Mouse (Mus musculus): ENCODE results near the gene Spr. TPM values are rescaled to one million over a fixed set of nuclear protein-coding genes. Genes with fewer than 3 reads are reported as not detected.
"Not testable (repeated sequence)": the region's sequence is repeated elsewhere in the genome, so short reads cannot be mapped to it uniquely, and the experiment has no call there.

Gene Spr
- polyA plus RNA-seq, 1 experiment = 20.4 TPM

DNA sequence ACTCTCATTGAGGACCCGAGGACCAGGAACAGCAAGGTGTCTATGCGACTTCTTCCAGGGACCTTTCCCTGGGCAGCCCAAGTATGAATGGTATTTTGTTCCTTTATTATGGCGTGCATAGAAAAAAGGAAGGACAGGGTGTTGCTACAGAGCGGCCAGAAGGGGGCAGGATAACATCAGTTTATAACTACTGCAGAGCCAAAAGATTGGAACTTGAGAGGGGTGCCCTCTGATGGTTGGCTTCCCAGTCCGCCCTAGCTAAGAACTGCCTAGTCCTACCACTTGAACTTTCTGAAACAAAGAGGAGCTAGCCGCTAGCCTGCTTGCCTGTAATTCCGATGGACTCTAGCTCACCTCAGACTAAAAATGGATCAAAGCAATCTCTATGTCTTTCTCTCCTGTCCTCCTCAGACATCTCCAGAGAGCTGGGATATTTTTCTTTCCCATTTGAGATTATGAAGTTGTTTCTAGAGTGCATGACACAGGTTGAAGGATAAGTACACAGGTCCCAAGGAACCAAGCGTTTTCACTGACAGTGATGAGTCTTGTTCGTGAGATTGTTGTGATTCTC lies 16.5 kb upstream of the Spr start:
- no peak overlapping the region for H3K4me3 ChIP-seq (ENCODE audit: control insufficient read depth, insufficient read depth, low read length)
- TF ChIP-seq CTCF (IDR thresholded peaks at IDR 0.05; ENCODE audit: borderline replicate concordance, control insufficient read depth, extremely low read depth, insufficient read depth, low read length, poor library complexity) = no peak
- no peak for TF ChIP-seq POLR2A (IDR thresholded peaks at IDR 0.05; ENCODE audit: control insufficient read depth, extremely low read depth, insufficient read depth, low read length, poor library complexity)
- peaks cover 4% of the 10 kb centered on the region; the same call in 1 of the 2 replicates for H3K27me3 ChIP-seq (ENCODE audit: control insufficient read depth, insufficient read depth, low read length)
- no peaks in the 10 kb centered on the region for H3K36me3 ChIP-seq (ENCODE audit: control insufficient read depth, insufficient read depth, low read length)
- WGBS = 18% methylated on average over 9 of the region's 9 CpGs
- no peaks in the 10 kb centered on the region for H3K4me1 ChIP-seq (replicated peaks; ENCODE audit: control insufficient read depth, insufficient read depth, low read length)
- no peak overlapping the region for H3K27ac ChIP-seq (ENCODE audit: control insufficient read depth, insufficient read depth, low read length)
- DNase-seq = peak; percentile 76

DNA sequence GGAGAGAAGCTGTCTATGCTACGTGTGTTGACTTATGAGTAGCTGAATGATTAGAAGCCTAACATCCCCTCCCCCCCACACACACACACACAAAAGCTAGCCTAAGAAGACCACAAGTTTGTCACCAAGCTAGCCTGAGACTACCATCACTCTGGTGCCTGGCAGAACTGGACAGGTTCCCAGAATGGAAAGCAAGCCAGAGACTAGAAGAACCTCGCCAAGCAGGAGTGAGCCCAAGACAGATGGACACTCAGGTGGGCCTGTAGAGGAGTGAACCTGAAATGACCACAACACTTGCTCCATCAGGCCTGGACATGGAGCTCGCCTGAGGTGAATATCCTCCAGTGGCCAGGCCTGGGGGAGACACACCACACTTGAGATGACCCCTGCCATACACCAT lies 12.8 kb upstream of the Spr start:
- H3K27me3 ChIP-seq (ENCODE audit: control insufficient read depth, insufficient read depth, low read length) = peaks cover 4% of the 10 kb centered on the region; the same call in 1 of the 2 replicates
- 82% methylated on average over 3 of the region's 3 CpGs for WGBS
- TF ChIP-seq CTCF (IDR thresholded peaks at IDR 0.05; ENCODE audit: borderline replicate concordance, control insufficient read depth, extremely low read depth, insufficient read depth, low read length, poor library complexity) (no peak), POLR2A (IDR thresholded peaks at IDR 0.05; ENCODE audit: control insufficient read depth, extremely low read depth, insufficient read depth, low read length, poor library complexity) (no peak)

DNA sequence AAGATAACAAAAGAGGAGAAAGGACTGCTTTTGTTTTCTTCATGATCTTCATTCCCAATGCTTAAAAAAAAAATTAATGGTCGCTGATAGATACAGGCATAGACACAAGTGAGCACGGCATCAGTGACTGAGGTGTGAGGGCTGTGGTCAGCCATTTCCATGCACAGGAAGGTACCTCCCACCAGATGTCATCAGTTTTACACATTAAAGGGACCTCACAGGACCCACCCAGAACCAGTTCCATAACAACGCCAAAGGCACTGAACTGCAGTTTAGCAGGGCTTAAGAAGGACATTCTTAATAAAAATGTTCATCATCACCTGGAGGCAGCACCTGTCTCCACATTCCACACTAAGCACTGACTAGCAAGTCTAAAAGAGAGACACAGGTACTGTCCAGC lies 10.1 kb upstream of the Spr start:
- Histone ChIP-seq H3K27ac (ENCODE audit: control insufficient read depth, insufficient read depth, low read length) (no peak overlapping the region), H3K27me3 (ENCODE audit: control insufficient read depth, insufficient read depth, low read length) (no peaks in the 10 kb centered on the region), H3K36me3 (ENCODE audit: control insufficient read depth, insufficient read depth, low read length) (no peaks in the 10 kb centered on the region)

More for the DNA sequence above, 12.8 kb upstream of the Spr start:
- no peak for DNase-seq
- Histone ChIP-seq H3K27ac (ENCODE audit: control insufficient read depth, insufficient read depth, low read length) (no peak overlapping the region), H3K4me1 (replicated peaks; ENCODE audit: control insufficient read depth, insufficient read depth, low read length) (no peaks in the 10 kb centered on the region), H3K36me3 (ENCODE audit: control insufficient read depth, insufficient read depth, low read length) (no peaks in the 10 kb centered on the region), H3K4me3 (ENCODE audit: control insufficient read depth, insufficient read depth, low read length) (no peak overlapping the region)

DNA sequence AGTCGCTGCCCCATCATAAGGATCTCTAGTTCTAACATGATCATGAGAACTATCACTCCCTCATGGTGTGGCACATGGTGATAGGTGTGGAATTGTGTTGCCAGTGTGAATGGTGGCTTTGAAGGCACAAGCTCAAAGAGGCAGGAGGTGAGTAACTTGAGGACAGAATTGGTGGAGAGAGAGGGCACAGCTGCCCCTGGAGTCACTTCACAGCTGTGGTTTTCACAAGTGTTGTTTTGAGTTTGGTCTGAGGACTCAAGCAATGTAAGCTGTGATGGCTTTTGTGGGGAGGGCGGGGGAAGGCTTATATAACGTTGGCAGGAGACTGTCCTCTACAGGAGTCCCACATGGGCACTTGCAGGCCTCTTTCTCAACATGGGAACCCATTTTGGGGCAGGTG lies 6.9 kb upstream of the Spr start:
- H3K4me3 ChIP-seq (ENCODE audit: control insufficient read depth, insufficient read depth, low read length) = no peak overlapping the region
- 63% methylated on average over 3 of the region's 3 CpGs for WGBS
- no peaks in the 10 kb centered on the region for H3K27me3 ChIP-seq (ENCODE audit: control insufficient read depth, insufficient read depth, low read length)
- H3K36me3 ChIP-seq (ENCODE audit: control insufficient read depth, insufficient read depth, low read length) = no peaks in the 10 kb centered on the region
- H3K27ac ChIP-seq (ENCODE audit: control insufficient read depth, insufficient read depth, low read length) = no peak overlapping the region
- H3K4me1 ChIP-seq (replicated peaks; ENCODE audit: control insufficient read depth, insufficient read depth, low read length) = no peaks in the 10 kb centered on the region
- no peak for DNase-seq
- TF ChIP-seq CTCF (IDR thresholded peaks at IDR 0.05; ENCODE audit: borderline replicate concordance, control insufficient read depth, extremely low read depth, insufficient read depth, low read length, poor library complexity) = no peak
- TF ChIP-seq POLR2A (IDR thresholded peaks at IDR 0.05; ENCODE audit: control insufficient read depth, extremely low read depth, insufficient read depth, low read length, poor library complexity) = no peak

More for the DNA sequence above, 10.1 kb upstream of the Spr start:
- Histone ChIP-seq H3K4me3 (ENCODE audit: control insufficient read depth, insufficient read depth, low read length) (no peak overlapping the region), H3K4me1 (replicated peaks; ENCODE audit: control insufficient read depth, insufficient read depth, low read length) (no peaks in the 10 kb centered on the region)
- WGBS = 36% methylated on average over 3 of the region's 3 CpGs
- no peak for DNase-seq
- TF ChIP-seq POLR2A (IDR thresholded peaks at IDR 0.05; ENCODE audit: control insufficient read depth, extremely low read depth, insufficient read depth, low read length, poor library complexity) = no peak
- no peak for TF ChIP-seq CTCF (IDR thresholded peaks at IDR 0.05; ENCODE audit: borderline replicate concordance, control insufficient read depth, extremely low read depth, insufficient read depth, low read length, poor library complexity)

DNA sequence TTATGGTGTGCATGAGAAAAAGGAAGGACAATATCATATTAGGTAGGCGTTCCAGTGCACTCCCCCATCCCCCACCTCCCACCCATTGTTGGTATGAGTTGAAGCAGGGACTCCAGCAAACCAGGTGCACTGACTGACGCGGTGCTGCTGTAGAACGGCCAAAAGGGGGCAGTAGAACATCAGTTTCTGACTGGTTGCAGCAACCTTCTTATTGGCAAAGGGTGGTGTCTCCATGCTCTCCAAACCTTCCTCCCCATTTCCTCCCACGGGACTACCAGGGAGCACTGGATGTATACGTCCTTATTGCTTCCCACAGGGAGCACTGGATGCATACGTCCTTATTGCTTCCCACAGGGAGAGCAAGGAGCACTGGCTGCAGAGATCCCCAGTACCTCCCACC lies 3.4 kb upstream of the Spr start:
- not testable (repeated sequence) for H3K27me3 ChIP-seq (ENCODE audit: control insufficient read depth, insufficient read depth, low read length); H3K4me1 ChIP-seq (replicated peaks; ENCODE audit: control insufficient read depth, insufficient read depth, low read length); H3K27ac ChIP-seq (ENCODE audit: control insufficient read depth, insufficient read depth, low read length); H3K4me3 ChIP-seq (ENCODE audit: control insufficient read depth, insufficient read depth, low read length); H3K36me3 ChIP-seq (ENCODE audit: control insufficient read depth, insufficient read depth, low read length)
- WGBS = 12% methylated on average over 7 of the region's 7 CpGs
- DNase-seq = peak; percentile 52

DNA sequence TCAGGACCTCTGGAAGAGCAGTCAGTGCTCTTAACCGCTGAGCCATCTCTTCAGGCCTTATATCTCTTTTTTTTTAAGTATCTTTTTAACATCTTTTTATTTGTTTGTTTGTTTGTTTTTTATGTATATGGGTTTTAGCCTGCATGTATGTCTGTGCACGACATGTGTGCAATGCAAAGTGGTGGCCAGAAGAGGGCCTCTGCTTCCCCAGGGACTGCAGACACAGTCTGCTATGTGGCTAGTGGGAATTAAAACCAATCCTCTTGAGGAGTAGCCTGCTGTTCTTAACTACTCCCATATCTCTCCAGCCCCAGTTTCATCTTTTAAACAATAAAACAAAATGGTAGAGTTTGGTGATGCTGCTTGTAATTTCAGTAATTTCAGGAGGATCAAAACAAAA lies 2.0 kb upstream of the Spr start:
- H3K27me3 ChIP-seq (ENCODE audit: control insufficient read depth, insufficient read depth, low read length) = no peaks in the 10 kb centered on the region
- no peak overlapping the region for H3K4me3 ChIP-seq (ENCODE audit: control insufficient read depth, insufficient read depth, low read length)
- no peak for TF ChIP-seq POLR2A (IDR thresholded peaks at IDR 0.05; ENCODE audit: control insufficient read depth, extremely low read depth, insufficient read depth, low read length, poor library complexity)
- no peak for TF ChIP-seq CTCF (IDR thresholded peaks at IDR 0.05; ENCODE audit: borderline replicate concordance, control insufficient read depth, extremely low read depth, insufficient read depth, low read length, poor library complexity)
- WGBS = 96% methylated on average over 2 of the region's 2 CpGs
- no peak overlapping the region for H3K27ac ChIP-seq (ENCODE audit: control insufficient read depth, insufficient read depth, low read length)
- H3K4me1 ChIP-seq (replicated peaks; ENCODE audit: control insufficient read depth, insufficient read depth, low read length) = peaks cover 3% of the 10 kb centered on the region; the same call in 1 of the 2 replicates
- no peak for DNase-seq
- H3K36me3 ChIP-seq (ENCODE audit: control insufficient read depth, insufficient read depth, low read length) = no peaks in the 10 kb centered on the region

DNA sequence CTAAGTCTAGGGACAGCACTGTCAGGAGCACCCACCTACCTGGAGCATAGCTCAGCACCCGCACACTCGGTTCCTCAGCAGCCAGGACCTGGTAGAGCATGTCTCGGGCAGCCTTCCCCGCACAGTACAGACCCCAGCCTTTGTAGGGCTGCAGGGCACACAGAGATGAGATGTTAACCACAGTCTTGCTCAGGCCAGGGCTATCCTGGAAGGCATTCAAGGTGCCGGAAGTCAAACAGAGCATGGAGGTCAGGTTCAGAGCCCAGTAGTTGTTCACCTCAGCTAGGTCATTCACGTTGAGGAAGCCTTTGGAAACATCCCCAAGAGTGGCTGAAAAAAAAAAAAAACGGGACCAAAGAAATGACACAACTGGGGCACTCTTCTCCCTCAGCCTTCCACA lies 782 bp downstream of the Spr start:
- WGBS = 70% methylated on average over 7 of the region's 7 CpGs
- not testable (repeated sequence) for H3K4me3 ChIP-seq (ENCODE audit: control insufficient read depth, insufficient read depth, low read length); H3K36me3 ChIP-seq (ENCODE audit: control insufficient read depth, insufficient read depth, low read length); DNase-seq; H3K27me3 ChIP-seq (ENCODE audit: control insufficient read depth, insufficient read depth, low read length); H3K27ac ChIP-seq (ENCODE audit: control insufficient read depth, insufficient read depth, low read length); H3K4me1 ChIP-seq (replicated peaks; ENCODE audit: control insufficient read depth, insufficient read depth, low read length)

DNA sequence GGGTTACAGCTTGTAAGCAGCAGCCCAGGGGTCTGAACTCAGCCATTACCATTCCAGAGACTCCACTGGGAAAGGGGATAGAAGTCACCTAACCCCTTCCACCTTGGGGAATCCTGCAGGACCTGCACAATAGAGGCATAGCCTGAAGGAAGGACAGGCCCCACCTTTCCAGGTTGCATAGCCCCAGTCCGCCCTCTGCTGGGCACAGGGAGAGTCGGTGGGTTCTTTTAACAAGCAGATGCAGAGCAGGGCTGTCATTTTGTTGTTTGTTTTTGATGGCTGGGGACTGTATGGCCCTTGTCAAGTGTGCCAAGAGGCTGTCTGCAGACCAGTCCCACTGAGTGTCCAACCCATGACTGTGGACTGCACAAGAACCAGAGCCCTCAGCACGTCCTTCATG lies 4.8 kb downstream of the Spr start:
- peak; percentile 55 for DNase-seq
- not testable (repeated sequence) for H3K4me3 ChIP-seq (ENCODE audit: control insufficient read depth, insufficient read depth, low read length); H3K36me3 ChIP-seq (ENCODE audit: control insufficient read depth, insufficient read depth, low read length); H3K4me1 ChIP-seq (replicated peaks; ENCODE audit: control insufficient read depth, insufficient read depth, low read length); H3K27me3 ChIP-seq (ENCODE audit: control insufficient read depth, insufficient read depth, low read length); H3K27ac ChIP-seq (ENCODE audit: control insufficient read depth, insufficient read depth, low read length)
- WGBS = 55% methylated on average over 3 of the region's 3 CpGs

DNA sequence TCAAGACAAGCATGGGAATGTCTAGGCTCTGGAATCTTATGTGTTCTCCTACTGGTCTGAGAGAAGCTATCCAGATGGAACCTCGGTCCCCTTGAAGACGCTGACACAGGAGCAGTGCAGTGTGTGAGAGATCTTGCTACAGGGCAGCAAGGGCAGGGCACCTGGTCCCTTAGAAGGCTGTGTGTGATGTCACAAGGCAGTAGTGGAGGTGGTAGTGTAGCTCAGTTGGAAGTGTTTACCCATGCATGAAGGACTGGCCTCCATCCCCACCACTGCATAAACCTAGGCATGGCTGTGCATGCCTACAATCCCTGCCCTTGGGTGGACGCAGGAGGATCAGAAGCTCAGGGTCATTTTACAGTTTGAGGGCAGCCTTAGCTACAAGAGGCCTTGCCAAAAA lies 5.3 kb downstream of the Spr start:
- H3K4me3 ChIP-seq (ENCODE audit: control insufficient read depth, insufficient read depth, low read length); DNase-seq; H3K27me3 ChIP-seq (ENCODE audit: control insufficient read depth, insufficient read depth, low read length); H3K36me3 ChIP-seq (ENCODE audit: control insufficient read depth, insufficient read depth, low read length); H3K27ac ChIP-seq (ENCODE audit: control insufficient read depth, insufficient read depth, low read length); H3K4me1 ChIP-seq (replicated peaks; ENCODE audit: control insufficient read depth, insufficient read depth, low read length): not testable (repeated sequence)
- WGBS = 97% methylated on average over 3 of the region's 3 CpGs

Data from thymus, adult 2 months (tissue).